8 mouse cellular contexts compared by ENCODE assay signal in genomic region chr1:180813885-180814740, GRCm38 (mm10). TPM values are rescaled to one million over a fixed set of nuclear protein-coding genes. Genes with fewer than 3 reads are reported as not detected.
DNase-seq lines count a peak whose midpoint lies in the region; ATAC-seq and TF ChIP-seq lines count a peak whose summit lies in the region.

H3f3a (minus strand) TSS chr1:180813943.

- H3K4me3 ChIP-seq in macrophage (ENCODE audit: inconsistent target), result peak within 1 kb of the TSS; percentile 89
- peak within 1 kb of the TSS; percentile 96 for H3K4me3 ChIP-seq in small intestine, adult 2 months (ENCODE audit: low read depth, low read length)

- peaks cover 40% of the 10 kb centered on the region for H3K79me2 ChIP-seq in macrophage (ENCODE audit: inconsistent target)

- peak; percentile 90 for DNase-seq in cerebellum, adult 9-11 months
- DNase-seq in gastrocnemius, postnatal 25 days, result peak; percentile 88
- DNase-seq in left cerebral cortex, adult 9 months (ENCODE audit: low spot score in 2 of 2), result peak; percentile 42 to 73
- no peak for DNase-seq in yolk sac, embryonic 10.5 days (ENCODE audit: low spot score)

- peak within 1 kb of the TSS; percentile 83 for H3K27ac ChIP-seq in macrophage
- peak within 1 kb of the TSS; percentile 93 for H3K27ac ChIP-seq in small intestine, adult 2 months (ENCODE audit: insufficient read depth, low read depth, low read length)

- peaks cover 2% of the 10 kb centered on the region; the same call in 1 of the 2 replicates for H3K4me1 ChIP-seq in small intestine, adult 2 months (ENCODE audit: control insufficient read depth, insufficient read depth, insufficient read length, low read length)

- TF ChIP-seq POLR2A in small intestine, adult 2 months (IDR thresholded peaks at IDR 0.05; ENCODE audit: low read depth, low read length), result no peak; the same call in none of the 2 replicates

- H3K36me3 ChIP-seq in macrophage (ENCODE audit: inconsistent target), result peaks cover 3% of the 10 kb centered on the region; the same call in 1 of the 2 replicates
- H3K36me3 ChIP-seq in small intestine, adult 2 months (ENCODE audit: control insufficient read depth, insufficient read depth, low read length), result peaks cover 13% of the 10 kb centered on the region

- no peak for TF ChIP-seq CTCF in small intestine, adult 2 months (IDR thresholded peaks at IDR 0.05; ENCODE audit: extremely low read depth, insufficient read length, insufficient replicate concordance, low read depth, low read length)

- 4% methylated on average over 55 of the region's 69 CpGs for WGBS in macrophage (ENCODE audit: missing documents)
- WGBS in small intestine, adult 2 months, result 2% methylated on average over 68 of the region's 69 CpGs

- ATAC-seq in activated CD4-positive, CD25-positive, alpha-beta regulatory T cell, adult 4 months, result peak; percentile 13
- peak; percentile 32 for ATAC-seq in inflammation-experienced regulatory T-cells, adult 6 months

- H3K27me3 ChIP-seq in small intestine, adult 2 months (ENCODE audit: control insufficient read depth, insufficient read depth, low read length), result no peaks in the 10 kb centered on the region

RNA-seq across cellular contexts. Expression of gene H3f3a, which starts in this region (rescaled TPM):
- 100 to 1,000 TPM; 737 to 878 TPM for polyA plus RNA-seq in activated CD4-positive, CD25-positive, alpha-beta regulatory T cell, adult 4 months (2017; shearing (Covaris generic))
- total RNA-seq in gastrocnemius, postnatal 25 days (2021), result 100 to 1,000 TPM; 350 to 362 TPM
- 100 to 1,000 TPM; 553 to 843 (median 762) TPM for polyA plus RNA-seq in inflammation-experienced regulatory T-cells, adult 6 months (2017; shearing (Covaris generic))
- 100 to 1,000 TPM in 9 of 26 experiments, 10 to 100 TPM in 17; 24.0 to 166 (median 85.8) TPM for total RNA-seq in macrophage (2018; cell fraction: chromatin; rRNA removed)
- 1,000 to 10,000 TPM in 1 of 26 experiments, 100 to 1,000 TPM in 25; 716 to 1,086 (median 853) TPM for total RNA-seq in macrophage (2018; cell fraction: cytosol; rRNA removed)
- 100 to 1,000 TPM in 23 of 26 experiments, 10 to 100 TPM in 3; 59.1 to 236 (median 165) TPM for total RNA-seq in macrophage (2018; cell fraction: nucleus; rRNA removed)
- 677 to 1,075 TPM (median 721 TPM) in 3 replicates for polyA plus RNA-seq in macrophage (2018)
- polyA plus RNA-seq in small intestine, adult 2 months (2012; rRNA removed), result 156 and 262 TPM in 2 replicates
